Mouse (Mus musculus) small intestine, adult 2 months (tissue): ENCODE results near the gene Phactr1.

Experiments used
- CTCF ChIP-seq: fragments of 200-500 bp; IDR thresholded peaks from 2 replicates; pipeline ENCODE4 v1.5.1; 2012; ENCODE audit warnings: low read depth, mild to moderate bottlenecking, control low read depth, inconsistent platforms, low read length, moderate library complexity, mixed read lengths; ENCODE audit not compliant: insufficient replicate concordance, insufficient read length; ENCODE audit errors: extremely low read depth
- POLR2A ChIP-seq: fragments of 200-500 bp; IDR thresholded peaks from 2 replicates; pipeline ENCODE4 v1.6.1; 2012; ENCODE audit warnings: low read depth, mild to moderate bottlenecking, control low read depth, inconsistent platforms, low read length, moderate library complexity

DNA sequence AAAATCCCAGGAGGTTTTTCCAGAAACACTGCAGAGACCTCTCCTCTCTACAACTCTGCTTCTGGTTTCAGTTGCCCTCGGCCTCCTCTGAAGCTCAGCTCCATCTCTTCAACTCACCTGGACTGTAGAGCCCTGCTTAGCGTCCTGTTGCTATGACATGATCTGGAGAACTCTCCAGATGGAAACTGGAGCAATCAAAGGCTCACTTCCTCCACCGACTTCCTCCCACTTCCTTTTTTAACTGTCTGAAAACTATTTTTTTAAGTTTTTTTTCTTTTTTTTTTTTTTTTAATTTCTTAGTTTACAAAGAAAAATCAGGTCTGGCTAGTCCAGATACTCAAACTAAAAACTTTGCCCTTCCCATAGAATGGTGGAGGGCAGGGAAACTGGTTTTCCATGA is 318.9 kb downstream of the Phactr1 start:
- no peak for TF ChIP-seq CTCF
- TF ChIP-seq POLR2A = no peak
